Mouse (Mus musculus) heart, postnatal 0 days (tissue): ENCODE results near the gene Tlr4.

Source experiments
- CTCF ChIP-seq: IDR thresholded peaks from 2 replicates; pipeline ENCODE4 v1.5.1; 2016; ENCODE audit warnings: antibody characterized with exemption, control low read depth, low read depth
- EP300 ChIP-seq: IDR thresholded peaks from 2 replicates; pipeline ENCODE4 v1.6.1; 2016; ENCODE audit warnings: antibody characterized with exemption, low read depth

DNA sequence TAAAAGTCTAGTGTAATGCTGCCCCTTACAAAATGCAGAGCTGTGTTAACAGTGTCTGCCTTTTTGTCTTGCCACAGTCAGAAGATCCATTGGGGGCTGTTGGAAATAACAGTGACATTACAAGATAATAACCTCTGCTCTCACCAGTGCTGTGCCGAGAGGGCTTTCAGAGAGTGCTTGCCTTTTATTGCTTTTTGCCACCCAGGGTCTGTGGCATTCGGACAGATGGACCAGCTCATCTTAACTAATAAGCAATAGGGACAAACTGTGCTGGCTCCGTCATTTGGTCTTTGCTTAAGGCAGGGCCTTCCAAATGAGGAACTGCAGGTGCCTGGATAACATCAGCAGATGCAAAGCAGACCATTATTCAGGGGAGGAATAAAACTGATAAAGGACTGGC, 147.5 kb downstream of the Tlr4 start:
- TF ChIP-seq CTCF: no peak
- TF ChIP-seq EP300: no peak
